Mouse (Mus musculus): Measurements from ENCODE around the gene AI467606. TPM values are rescaled to one million over a fixed set of nuclear protein-coding genes. Genes with fewer than 3 reads are reported as not detected.

The AI467606 gene
- polyA plus RNA-seq, 1 experiment from 2014 or later: 1.5 TPM

- Histone ChIP-seq H3K27me3 (no peaks in the 10 kb centered on the region), H3K36me3 (no peaks in the 10 kb centered on the region), H3K9me3 (no peaks in the 10 kb centered on the region), H3K4me1 (no peaks in the 10 kb centered on the region), H3K27ac (replicated peaks) (no peak overlapping the region), H3K9ac (replicated peaks) (no peak overlapping the region), H3K4me2 (replicated peaks) (no peak overlapping the region), H3K4me3 (no peak overlapping the region)
- WGBS: 86% methylated on average over 22 of the region's 22 CpGs
- no peak for ATAC-seq (ENCODE audit: low FRiP score, low read depth)
These were observed 45.3 kb downstream of the AI467606 start for GRCm38 (mm10) chr7:127136181-127137071.

DNA sequence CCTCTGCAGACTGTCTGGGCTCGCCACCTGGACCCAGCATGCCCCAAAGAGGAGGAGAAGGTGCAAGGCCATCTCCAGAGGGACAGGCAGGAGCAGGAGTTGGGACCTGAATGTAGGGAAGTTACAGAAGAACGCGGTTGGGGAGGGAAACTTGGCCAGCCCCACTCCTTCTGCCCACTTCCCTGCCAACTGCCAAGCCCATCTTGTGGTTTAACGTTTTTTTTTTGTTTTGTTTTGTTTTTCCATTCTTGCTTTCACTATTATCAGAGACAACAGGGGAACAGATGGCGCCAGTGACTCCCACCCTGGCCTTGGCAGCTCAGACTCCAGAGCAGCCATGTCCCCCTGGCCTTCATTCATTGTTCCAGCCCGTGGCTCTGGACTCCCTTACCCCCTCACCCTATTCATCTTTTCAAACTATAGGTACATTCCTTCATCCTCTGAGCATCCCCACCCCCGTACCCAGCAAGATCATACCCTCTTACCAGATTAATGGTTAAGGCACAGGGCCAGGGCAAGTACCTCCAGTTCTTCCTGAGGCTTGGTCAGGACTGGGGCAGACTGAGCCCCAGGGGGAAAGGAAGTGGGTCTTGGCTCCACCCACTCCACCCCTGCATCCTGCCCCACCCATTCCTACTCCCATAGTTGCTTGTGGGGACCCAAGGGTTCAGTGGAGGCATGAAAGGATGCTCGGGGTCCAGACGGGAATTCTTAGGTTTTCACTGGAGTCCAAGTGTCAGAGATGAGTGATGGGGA, 46.3 kb downstream of the AI467606 start, which contains the start of gene Spn:
TSS of gene Spn (minus strand) at position 562 of the 756 bp plus-strand sequence.
- no peak within 1 kb of the TSS for H3K27ac ChIP-seq (replicated peaks)
- no peaks in the 10 kb centered on the region for H3K27me3 ChIP-seq
- ATAC-seq (ENCODE audit: low FRiP score, low read depth): no peak
- H3K4me1 ChIP-seq: no peaks in the 10 kb centered on the region
- 76% methylated on average over 9 of the region's 9 CpGs for WGBS
- no peak within 1 kb of the TSS for H3K9ac ChIP-seq (replicated peaks)
- no peak within 1 kb of the TSS for H3K4me3 ChIP-seq
- H3K9me3 ChIP-seq: no peaks in the 10 kb centered on the region
- no peaks in the 10 kb centered on the region for H3K36me3 ChIP-seq
- no peak within 1 kb of the TSS for H3K4me2 ChIP-seq (replicated peaks)

- no peaks in the 10 kb centered on the region for H3K4me1 ChIP-seq
- 92% methylated on average over 7 of the region's 7 CpGs for WGBS
- ATAC-seq (ENCODE audit: low FRiP score, low read depth): no peak
These were observed 47.9 kb downstream of the AI467606 start for GRCm38 (mm10) chr7:127139100-127139499.

DNA sequence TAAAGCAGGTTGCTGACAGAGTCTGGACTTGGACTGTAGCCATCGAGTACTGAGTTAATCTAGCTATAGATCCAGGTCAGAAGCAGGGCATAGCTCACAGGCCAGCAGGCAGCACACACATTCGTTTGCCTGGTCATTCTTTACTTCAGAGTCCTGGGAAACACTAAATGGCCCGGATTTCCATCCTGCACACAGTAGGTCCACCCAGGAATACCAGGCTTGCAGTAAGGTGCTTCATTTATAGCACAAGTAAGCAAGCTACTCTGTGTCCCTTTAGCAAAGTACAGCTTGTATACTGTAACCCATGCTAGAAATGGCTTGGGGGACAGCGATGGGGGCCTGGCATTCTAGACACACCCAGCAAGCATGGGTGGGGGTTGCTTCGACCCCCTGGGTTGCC, 48.4 kb downstream of the AI467606 start:
- Histone ChIP-seq H3K9ac (replicated peaks) (no peak overlapping the region), H3K4me3 (no peak overlapping the region), H3K4me2 (replicated peaks) (no peak overlapping the region), H3K36me3 (no peaks in the 10 kb centered on the region), H3K27ac (replicated peaks) (no peak overlapping the region), H3K27me3 (no peaks in the 10 kb centered on the region), H3K9me3 (no peaks in the 10 kb centered on the region), H3K4me1 (no peaks in the 10 kb centered on the region)
- no peak for ATAC-seq (ENCODE audit: low FRiP score, low read depth)
- WGBS: 59% methylated on average over 5 of the region's 5 CpGs

More at GRCm38 (mm10) chr7:127139100-127139499, 47.9 kb downstream of the AI467606 start:
- Histone ChIP-seq H3K36me3 (no peaks in the 10 kb centered on the region), H3K4me2 (replicated peaks) (no peak overlapping the region), H3K27ac (replicated peaks) (no peak overlapping the region), H3K9ac (replicated peaks) (no peak overlapping the region), H3K27me3 (no peaks in the 10 kb centered on the region), H3K9me3 (no peaks in the 10 kb centered on the region), H3K4me3 (no peak overlapping the region)

GRCm38 (mm10) chr7:127140623-127141404, 49.7 kb downstream of the AI467606 start:
- H3K9me3 ChIP-seq: no peaks in the 10 kb centered on the region
- no peak overlapping the region for H3K27ac ChIP-seq (replicated peaks)
- no peak overlapping the region for H3K9ac ChIP-seq (replicated peaks)
- 69% methylated on average over 7 of the region's 7 CpGs for WGBS
- H3K4me1 ChIP-seq: no peaks in the 10 kb centered on the region
- no peaks in the 10 kb centered on the region for H3K36me3 ChIP-seq
- H3K4me3 ChIP-seq: no peak overlapping the region
- no peaks in the 10 kb centered on the region for H3K27me3 ChIP-seq
- no peak overlapping the region for H3K4me2 ChIP-seq (replicated peaks)
- ATAC-seq (ENCODE audit: low FRiP score, low read depth): no peak

DNA sequence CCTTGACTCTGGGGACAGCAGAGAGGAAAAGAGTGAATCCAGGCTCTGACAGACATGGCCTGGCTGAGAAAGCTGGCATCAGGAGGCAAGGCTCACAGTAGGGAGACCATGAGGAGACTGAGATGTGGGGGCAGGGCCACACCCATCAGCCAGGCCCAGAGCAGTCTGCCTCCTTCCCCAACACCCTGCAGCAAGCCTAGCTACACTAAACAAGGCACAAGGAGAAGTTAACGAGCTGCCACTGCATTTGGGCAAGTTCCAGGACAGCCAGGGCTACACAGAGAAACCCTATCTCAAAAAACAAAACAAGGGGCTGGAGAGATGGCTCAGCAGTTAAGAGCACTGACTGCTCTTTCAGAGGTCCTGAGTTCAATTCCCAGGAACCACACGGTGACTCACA, 51.1 kb downstream of the AI467606 start:
- Histone ChIP-seq H3K27me3 (no peaks in the 10 kb centered on the region), H3K4me1 (no peaks in the 10 kb centered on the region), H3K27ac (replicated peaks) (no peak overlapping the region), H3K4me2 (replicated peaks) (no peak overlapping the region), H3K36me3 (no peaks in the 10 kb centered on the region), H3K9ac (replicated peaks) (no peak overlapping the region), H3K4me3 (no peak overlapping the region), H3K9me3 (no peaks in the 10 kb centered on the region)
- ATAC-seq (ENCODE audit: low FRiP score, low read depth): no peak
- 59% methylated on average over 2 of the region's 2 CpGs for WGBS

DNA sequence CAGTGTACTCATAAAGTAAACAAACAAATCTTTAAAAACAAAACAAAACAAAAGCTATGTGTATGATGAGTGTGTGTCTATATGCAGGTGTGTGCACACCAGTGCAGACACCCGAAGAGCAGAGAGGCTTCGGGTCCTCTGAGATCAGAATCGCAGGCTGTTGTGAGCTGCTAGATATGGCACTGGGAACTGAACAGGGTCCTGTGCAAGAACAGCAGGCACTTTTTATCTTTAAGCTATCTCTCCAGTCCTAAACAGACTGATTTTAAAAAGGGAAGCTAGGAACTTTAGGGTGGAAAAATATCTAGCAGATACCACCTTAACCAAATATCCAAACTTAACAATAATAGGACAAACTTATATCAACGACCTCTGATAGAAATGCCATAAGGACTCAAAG, 51.5 kb downstream of the AI467606 start:
- Histone ChIP-seq H3K4me3 (no peak overlapping the region), H3K27ac (replicated peaks) (no peak overlapping the region), H3K36me3 (no peaks in the 10 kb centered on the region), H3K4me2 (replicated peaks) (no peak overlapping the region), H3K9me3 (no peaks in the 10 kb centered on the region), H3K27me3 (no peaks in the 10 kb centered on the region), H3K4me1 (no peaks in the 10 kb centered on the region), H3K9ac (replicated peaks) (no peak overlapping the region)
- ATAC-seq (ENCODE audit: low FRiP score, low read depth): no peak
- 94% methylated on average over 4 of the region's 4 CpGs for WGBS

Small RNA genes within 50 kb of the gene (microRNA-seq; reads per million reads assigned to microRNA genes)
- gene Gm44343: not detected

Other genes starting within 250 kb of the AI467606 start
- gene Doc2a, start 243.9 kb upstream of the AI467606 start, polyA plus RNA-seq (2016; fragmentation: Nextera tagmentation; extraction: Ambion mirVana): 6.3 and 7.7 TPM in 2 replicates
- 43.1 and 51.6 TPM in 2 replicates for gene Hirip3, start 229.4 kb upstream of the AI467606 start, polyA plus RNA-seq (2016; fragmentation: Nextera tagmentation; extraction: Ambion mirVana)
- 90.9 and 96.0 TPM in 2 replicates for gene Ino80e, start 229.0 kb upstream of the AI467606 start, polyA plus RNA-seq (2016; fragmentation: Nextera tagmentation; extraction: Ambion mirVana)
- 68.3 and 71.0 TPM in 2 replicates for gene Taok2, start 206.7 kb upstream of the AI467606 start, polyA plus RNA-seq (2016; fragmentation: Nextera tagmentation; extraction: Ambion mirVana)
- 32.7 and 36.5 TPM in 2 replicates for gene Tmem219, start 168.4 kb upstream of the AI467606 start, polyA plus RNA-seq (2016; fragmentation: Nextera tagmentation; extraction: Ambion mirVana)
- 50.5 and 53.7 TPM in 2 replicates for gene Kctd13, start 162.5 kb upstream of the AI467606 start, polyA plus RNA-seq (2016; fragmentation: Nextera tagmentation; extraction: Ambion mirVana)
- gene Asphd1, start 141.8 kb upstream of the AI467606 start, polyA plus RNA-seq (2016; fragmentation: Nextera tagmentation; extraction: Ambion mirVana): 1.6 and 2.7 TPM in 2 replicates
- 13.8 and 16.9 TPM in 2 replicates for gene Sez6l2, start 140.8 kb upstream of the AI467606 start, polyA plus RNA-seq (2016; fragmentation: Nextera tagmentation; extraction: Ambion mirVana)
- 81.1 and 87.2 TPM in 2 replicates for gene Cdipt, start 115.4 kb upstream of the AI467606 start, polyA plus RNA-seq (2016; fragmentation: Nextera tagmentation; extraction: Ambion mirVana)
- 1.0 and 1.3 TPM in 2 replicates for gene Cdiptos, start 115.3 kb upstream of the AI467606 start, polyA plus RNA-seq (2016; fragmentation: Nextera tagmentation; extraction: Ambion mirVana)
- gene Mvp, start 76.7 kb upstream of the AI467606 start, polyA plus RNA-seq (2016; fragmentation: Nextera tagmentation; extraction: Ambion mirVana): 5.0 and 5.8 TPM in 2 replicates
- gene Pagr1b, start 74.9 kb upstream of the AI467606 start, polyA plus RNA-seq (2016; fragmentation: Nextera tagmentation; extraction: Ambion mirVana): 0.32 and 0.39 TPM in 2 replicates
- gene Pagr1a, start 74.0 kb upstream of the AI467606 start, polyA plus RNA-seq (2016; fragmentation: Nextera tagmentation; extraction: Ambion mirVana): 53.1 and 65.0 TPM in 2 replicates
- 56.8 and 66.8 TPM in 2 replicates for gene Gm42742, start 70.3 kb upstream of the AI467606 start, polyA plus RNA-seq (2016; fragmentation: Nextera tagmentation; extraction: Ambion mirVana)
- 4.3 and 5.5 TPM in 2 replicates for gene Prrt2, start 70.1 kb upstream of the AI467606 start, polyA plus RNA-seq (2016; fragmentation: Nextera tagmentation; extraction: Ambion mirVana)
- gene Maz, start 64.3 kb upstream of the AI467606 start, polyA plus RNA-seq (2016; fragmentation: Nextera tagmentation; extraction: Ambion mirVana): 118 and 133 TPM in 2 replicates
- 129 and 136 TPM in 2 replicates for gene Kif22, start 48.9 kb upstream of the AI467606 start, polyA plus RNA-seq (2016; fragmentation: Nextera tagmentation; extraction: Ambion mirVana)
- gene Zg16, start 4.0 kb upstream of the AI467606 start, polyA plus RNA-seq (2016; fragmentation: Nextera tagmentation; extraction: Ambion mirVana): not detected in 2 replicates
- gene Qprt, start 30.9 kb downstream of the AI467606 start, polyA plus RNA-seq (2016; fragmentation: Nextera tagmentation; extraction: Ambion mirVana): 2.5 and 4.2 TPM in 2 replicates
- gene Spn, start 46.5 kb downstream of the AI467606 start, polyA plus RNA-seq (2016; fragmentation: Nextera tagmentation; extraction: Ambion mirVana): 0.10 and 0.13 TPM in 2 replicates
- gene Cd2bp2, start 104.7 kb downstream of the AI467606 start, polyA plus RNA-seq (2016; fragmentation: Nextera tagmentation; extraction: Ambion mirVana): 98.9 and 103 TPM in 2 replicates
- 42.9 and 44.4 TPM in 2 replicates for gene Tbc1d10b, start 117.1 kb downstream of the AI467606 start, polyA plus RNA-seq (2016; fragmentation: Nextera tagmentation; extraction: Ambion mirVana)
- 12.6 and 13.1 TPM in 2 replicates for gene Mylpf, start 117.5 kb downstream of the AI467606 start, polyA plus RNA-seq (2016; fragmentation: Nextera tagmentation; extraction: Ambion mirVana)
- 79.4 and 82.0 TPM in 2 replicates for gene Zfp553, start 141.7 kb downstream of the AI467606 start, polyA plus RNA-seq (2016; fragmentation: Nextera tagmentation; extraction: Ambion mirVana)
- 38.6 and 41.1 TPM in 2 replicates for gene Sept1, start 141.8 kb downstream of the AI467606 start, polyA plus RNA-seq (2016; fragmentation: Nextera tagmentation; extraction: Ambion mirVana)
- 55.0 and 62.0 TPM in 2 replicates for gene Zfp771, start 152.9 kb downstream of the AI467606 start, polyA plus RNA-seq (2016; fragmentation: Nextera tagmentation; extraction: Ambion mirVana)
- 165 and 174 TPM in 2 replicates for gene Dctpp1, start 169.3 kb downstream of the AI467606 start, polyA plus RNA-seq (2016; fragmentation: Nextera tagmentation; extraction: Ambion mirVana)
- gene Sephs2, start 182.7 kb downstream of the AI467606 start, polyA plus RNA-seq (2016; fragmentation: Nextera tagmentation; extraction: Ambion mirVana): 71.4 and 72.7 TPM in 2 replicates
- 0.46 and 0.52 TPM in 2 replicates for gene Itgal, start 204.9 kb downstream of the AI467606 start, polyA plus RNA-seq (2016; fragmentation: Nextera tagmentation; extraction: Ambion mirVana)